Mouse (Mus musculus): Measurements from ENCODE around the gene Osbpl8.

Osbpl8 gene

GRCm38 (mm10) chr10:111234450-111235288 lies 70.1 kb downstream of the Osbpl8 start:
- DNase-seq (ENCODE audit: low spot score in 2 of 2), result no peak

DNA sequence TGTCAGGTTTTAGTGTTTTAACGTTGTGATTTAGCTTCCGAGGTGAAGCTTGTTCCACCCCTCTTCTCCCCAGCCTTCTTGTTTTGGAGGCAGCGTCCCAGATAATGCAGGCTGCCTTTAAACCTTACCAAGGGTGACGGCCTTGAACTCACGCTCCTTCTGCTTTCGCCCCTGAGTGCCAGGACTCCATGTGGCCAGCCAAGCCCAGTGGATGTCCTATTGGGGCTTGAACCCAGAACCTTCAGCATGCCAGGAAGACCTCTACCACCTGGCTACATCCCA lies 70.7 kb downstream of the Osbpl8 start:
- DNase-seq (ENCODE audit: low spot score in 2 of 2), result no peak

DNA sequence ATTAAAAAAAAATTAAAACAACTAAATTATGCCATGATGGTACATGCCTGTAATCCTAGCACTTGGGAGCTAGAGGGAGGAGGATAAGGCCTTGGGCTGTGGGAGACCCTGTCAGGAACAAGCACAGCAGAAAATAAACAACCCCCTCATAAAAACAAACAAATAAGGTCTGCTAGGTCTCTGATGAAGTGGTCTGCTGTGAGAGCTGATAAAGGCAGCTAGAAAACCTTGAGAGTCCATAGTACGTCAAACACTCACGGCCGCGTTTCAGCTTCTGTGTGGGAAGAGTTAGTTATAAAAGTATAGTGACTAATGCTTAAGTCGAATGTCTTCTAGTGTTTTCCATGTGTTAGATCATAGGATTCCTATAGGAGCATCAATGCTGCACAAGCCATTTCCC lies 72.9 kb downstream of the Osbpl8 start:
- no peak for DNase-seq (ENCODE audit: low spot score in 2 of 2)

GRCm38 (mm10) chr10:111242677-111243076 lies 78.1 kb downstream of the Osbpl8 start:
- no peak for DNase-seq (ENCODE audit: low spot score in 2 of 2)

- DNase-seq (ENCODE audit: low spot score in 2 of 2), result no peak
These were observed 83.1 kb downstream of the Osbpl8 start for GRCm38 (mm10) chr10:111247609-111248008.

DNA sequence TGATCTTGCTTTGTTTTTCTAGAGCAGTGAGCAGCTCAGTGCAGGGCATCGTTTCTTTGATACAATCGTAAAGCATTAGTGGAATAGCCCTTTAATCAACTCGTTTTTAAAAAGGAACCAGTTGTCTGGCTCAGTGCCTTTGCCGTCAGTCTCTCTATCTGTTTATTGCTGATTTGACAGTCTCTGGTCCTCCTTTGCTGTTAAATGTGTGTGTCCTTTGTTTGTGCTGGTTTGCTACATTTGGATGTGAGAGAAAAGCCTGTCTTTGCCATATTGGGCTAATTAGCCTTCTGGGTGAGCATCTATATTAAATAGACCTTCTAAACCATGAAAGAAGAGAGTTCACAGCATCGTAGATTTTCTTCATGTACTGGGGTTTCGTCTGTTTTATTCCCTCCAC lies 83.6 kb downstream of the Osbpl8 start:
- no peak for DNase-seq (ENCODE audit: low spot score in 2 of 2)

DNA sequence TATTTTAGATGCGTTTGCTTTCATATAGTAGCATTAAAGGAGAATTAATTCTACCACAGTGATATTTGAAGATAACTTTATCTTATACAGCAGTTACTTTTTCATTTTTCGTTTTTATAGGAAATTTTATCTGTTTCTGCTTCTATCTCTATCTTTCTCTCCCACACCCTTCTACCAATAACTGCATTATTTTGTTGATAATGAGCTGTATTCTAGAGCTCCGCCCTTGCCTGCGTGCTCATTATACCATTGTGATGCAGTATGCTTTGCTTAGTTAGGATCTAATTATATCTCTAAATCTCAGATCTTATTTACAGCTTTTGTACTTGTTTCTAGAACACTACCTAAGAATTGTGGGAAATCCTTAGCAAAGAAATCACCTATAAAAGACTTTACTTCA lies 85.6 kb downstream of the Osbpl8 start:
- no peak for DNase-seq (ENCODE audit: low spot score in 2 of 2)

DNA sequence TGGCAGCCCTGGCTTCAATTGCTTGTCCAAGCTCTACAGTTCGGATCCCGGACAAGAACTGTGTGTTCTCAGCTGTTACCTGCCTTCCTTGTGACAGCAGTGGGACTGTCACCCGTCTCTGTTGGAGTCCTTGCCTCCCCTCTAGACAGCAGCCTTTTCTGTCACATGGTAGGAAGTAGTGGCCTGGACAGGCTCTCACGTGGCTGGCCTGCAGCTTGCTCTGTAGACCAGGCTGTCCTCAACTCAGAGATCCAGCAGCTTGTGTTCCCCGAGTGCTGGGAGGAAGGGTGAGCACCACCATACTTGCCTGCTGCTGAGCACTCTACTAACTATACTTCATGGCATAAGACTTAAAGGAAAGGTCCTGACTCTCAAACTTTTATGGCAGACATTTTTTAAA lies 87.1 kb downstream of the Osbpl8 start:
- DNase-seq (ENCODE audit: low spot score in 2 of 2), result no peak

- DNase-seq (ENCODE audit: low spot score in 2 of 2), result peak in 1 of 2 experiments; percentile 64
These were observed 90.7 kb downstream of the Osbpl8 start for GRCm38 (mm10) chr10:111255228-111255627.

DNA sequence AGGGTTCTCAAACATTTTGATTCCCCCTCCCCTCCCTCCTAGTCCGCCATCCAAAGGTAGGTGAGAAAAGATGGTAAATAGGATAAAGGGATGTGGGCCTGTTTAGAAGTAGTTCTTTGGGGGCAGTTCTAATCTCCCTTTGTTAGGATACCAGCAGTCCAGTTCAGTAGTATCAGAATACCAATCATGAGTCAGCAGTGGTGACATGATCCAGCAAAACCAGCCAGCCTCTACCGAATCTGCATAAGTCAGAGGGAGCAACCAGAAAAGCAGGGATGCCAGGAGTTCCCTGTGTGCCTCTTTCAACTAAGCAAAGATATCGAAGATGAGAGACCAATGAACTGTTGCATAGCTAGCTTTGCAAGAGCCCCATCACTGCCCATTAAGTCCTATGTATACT lies 91.6 kb downstream of the Osbpl8 start:
- no peak for DNase-seq (ENCODE audit: low spot score in 2 of 2)

DNA sequence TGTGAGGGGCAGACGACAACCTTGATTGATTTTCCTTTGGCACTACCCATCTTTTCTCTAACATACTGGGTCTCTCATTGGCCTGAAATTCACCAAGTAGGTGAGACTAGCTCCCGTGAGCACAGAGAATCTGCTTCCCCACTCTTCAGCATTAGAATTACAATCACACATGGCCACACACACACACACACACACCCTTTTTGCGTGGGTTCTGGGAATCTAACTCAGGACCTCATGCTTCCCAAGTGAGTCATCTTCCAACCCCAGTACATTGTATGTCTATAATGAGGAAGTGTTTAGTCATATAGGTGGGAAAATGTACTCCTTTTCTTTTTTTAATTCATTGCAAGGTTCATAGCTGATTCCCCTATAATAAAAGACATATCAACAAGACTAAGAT lies 92.8 kb downstream of the Osbpl8 start:
- peak; percentile 42 to 70 for DNase-seq (ENCODE audit: low spot score in 2 of 2)

DNA sequence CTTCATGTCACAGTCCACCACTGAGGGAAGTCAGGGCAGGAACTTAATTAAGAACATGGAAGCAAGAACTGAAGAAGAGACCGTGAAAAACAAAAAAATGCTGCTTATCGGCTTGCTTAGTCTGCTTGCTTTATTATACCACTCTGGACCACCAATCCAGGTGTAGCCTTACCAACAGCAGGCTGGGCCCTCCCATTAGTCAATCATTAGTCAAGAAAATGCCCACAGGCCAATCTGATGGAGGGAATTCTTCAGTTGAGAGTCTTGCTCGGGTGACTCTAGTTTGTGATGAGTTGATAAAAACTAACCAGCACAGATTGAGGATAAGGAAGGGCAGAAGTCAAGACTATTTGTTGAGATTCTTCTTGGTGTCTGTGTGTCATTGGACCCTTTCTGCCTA lies 93.7 kb downstream of the Osbpl8 start:
- no peak for DNase-seq (ENCODE audit: low spot score in 2 of 2)

GRCm38 (mm10) chr10:111271687-111272086 lies 107.1 kb downstream of the Osbpl8 start:
- no peak for DNase-seq (ENCODE audit: low spot score in 2 of 2)

GRCm38 (mm10) chr10:111272905-111273304 lies 108.4 kb downstream of the Osbpl8 start:
- no peak for DNase-seq (ENCODE audit: low spot score in 2 of 2)

DNA sequence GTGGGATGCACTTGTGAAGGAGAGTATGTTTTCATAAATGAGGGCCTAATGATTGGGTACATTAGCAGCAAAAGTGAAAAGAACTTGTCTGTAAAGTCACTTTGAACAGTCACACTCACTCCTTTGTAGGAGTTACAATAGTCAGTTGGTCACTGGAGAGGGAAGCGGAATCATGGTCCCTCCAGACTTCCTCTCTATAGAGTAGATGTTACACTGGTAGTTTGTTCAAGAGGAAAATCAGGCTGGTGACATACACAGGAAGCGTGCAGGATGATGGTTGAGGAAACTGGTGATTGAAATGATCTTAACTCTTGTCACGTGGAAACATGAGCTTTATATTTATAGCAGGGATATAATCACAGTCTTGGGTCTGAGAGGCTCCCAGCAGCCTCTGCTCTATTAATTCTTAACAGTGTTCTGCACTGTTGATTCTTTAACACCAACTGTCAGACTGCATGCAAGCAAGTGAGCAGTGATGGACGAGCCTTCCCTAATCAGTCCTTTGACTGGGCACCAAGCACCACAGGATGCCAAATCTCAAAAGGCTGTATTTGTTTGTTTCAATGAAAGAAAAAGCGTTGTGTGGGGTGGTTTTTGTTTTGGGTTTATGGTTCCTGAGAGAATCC lies 109.0 kb downstream of the Osbpl8 start:
- no peak for DNase-seq (ENCODE audit: low spot score in 2 of 2)

GRCm38 (mm10) chr10:111275822-111276221 lies 111.3 kb downstream of the Osbpl8 start:
- no peak for DNase-seq (ENCODE audit: low spot score in 2 of 2)

DNA sequence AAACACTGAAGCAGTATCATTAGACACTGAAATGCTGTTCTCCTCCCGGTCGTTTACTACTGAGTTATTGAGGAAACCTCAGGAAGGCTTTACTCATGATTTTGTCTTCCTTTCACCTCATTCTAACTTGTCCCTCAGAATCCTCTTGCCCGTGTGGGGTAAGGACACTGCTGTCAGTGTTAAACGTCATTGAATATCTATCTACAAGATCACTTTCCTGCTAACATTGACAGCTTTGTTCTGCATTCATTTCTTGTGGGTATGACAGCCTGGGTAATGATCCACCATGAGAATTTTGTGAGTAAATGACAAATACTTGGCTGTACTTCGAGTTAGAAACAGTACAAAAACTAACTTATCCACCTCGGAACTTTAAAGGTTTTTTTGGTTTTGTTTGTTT lies 133.1 kb downstream of the Osbpl8 start:
- DNase-seq (ENCODE audit: low spot score in 2 of 2), result no peak

GRCm38 (mm10) chr10:111298140-111299098 lies 133.9 kb downstream of the Osbpl8 start, which contains the start of gene Bbs10:
Bbs10 (plus strand) TSS chr10:111298679.
- peak; percentile 87 to 95 for DNase-seq (ENCODE audit: low spot score in 2 of 2)

- DNase-seq (ENCODE audit: low spot score in 2 of 2), result peak in 1 of 2 experiments; percentile 55
These were observed 135.0 kb downstream of the Osbpl8 start for GRCm38 (mm10) chr10:111299591-111299990.

DNA sequence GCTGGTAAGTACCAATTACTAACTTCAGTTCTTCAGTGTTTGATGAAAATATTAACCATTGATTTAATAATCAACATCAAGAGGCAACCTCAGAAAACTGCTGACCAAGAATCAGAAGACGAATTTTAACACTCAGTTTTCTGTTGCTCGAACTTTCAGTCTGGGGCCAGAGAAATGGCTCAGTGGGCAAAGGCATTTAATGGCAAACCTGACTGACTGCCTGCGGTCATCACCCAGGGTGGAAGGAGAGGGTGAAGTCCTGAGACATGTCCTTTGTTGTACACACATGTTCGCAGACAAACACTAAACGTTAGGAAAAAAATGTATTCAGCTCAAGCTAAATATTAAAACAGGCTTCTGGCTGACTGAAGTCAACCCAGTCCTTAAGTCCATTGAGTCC lies 136.5 kb downstream of the Osbpl8 start:
- no peak for DNase-seq (ENCODE audit: low spot score in 2 of 2)

- DNase-seq (ENCODE audit: low spot score in 2 of 2), result no peak
These were observed 137.9 kb downstream of the Osbpl8 start for GRCm38 (mm10) chr10:111302486-111302885.

GRCm38 (mm10) chr10:111308850-111309501 lies 144.4 kb downstream of the Osbpl8 start:
- DNase-seq (ENCODE audit: low spot score in 2 of 2), result peak; percentile 39 to 49

Measured in left cerebral cortex, adult 9 months (tissue).